Mouse (Mus musculus): ENCODE measurements around the gene Olfr723. TPM values are rescaled to one million over a fixed set of nuclear protein-coding genes. Genes with fewer than 3 reads are reported as not detected.
"Not testable (repeated sequence)": the region's sequence is repeated elsewhere in the genome, so short reads cannot be mapped to it uniquely, and the experiment has no call there.

Olfr723 gene
- total RNA-seq (2021) = not detected
- long read RNA-seq, experiment 1 = 0 reads
- long read RNA-seq, experiment 2 = 0 reads

GRCm38 (mm10) chr14:49931687-49932086 is at the start of gene Olfr723:
TSS of gene Olfr723 (minus strand) at chr14:49931787.
- DNase-seq; intact Hi-C loops (cut with DNase I; ENCODE audit: low total_unique reads): not testable (repeated sequence)

GRCm38 (mm10) chr14:49963174-49963573 is 31.6 kb upstream of the Olfr723 start, which contains the start of gene Olfr724:
TSS of gene Olfr724 (minus strand) at chr14:49963274.
- intact Hi-C loops (cut with DNase I; ENCODE audit: low total_unique reads); DNase-seq: not testable (repeated sequence)

GRCm38 (mm10) chr14:49955890-49956289 is 24.3 kb upstream of the Olfr723 start:
- no peak for DNase-seq
- intact Hi-C loops (cut with DNase I; ENCODE audit: low total_unique reads) = no loop called here

GRCm38 (mm10) chr14:49901899-49902298 is 29.7 kb downstream of the Olfr723 start, which contains the start of gene Olfr722:
TSS of gene Olfr722 (minus strand) at chr14:49901999.
- intact Hi-C loops (cut with DNase I; ENCODE audit: low total_unique reads) = no loop called here
- DNase-seq = no peak

Other genes starting within 250 kb of the Olfr723 start
- 1 to 10 TPM; 4.3 to 4.4 TPM for gene Armh4, start 148.4 kb downstream of the Olfr723 start, total RNA-seq (2021)
- gene Olfr722, start 29.8 kb downstream of the Olfr723 start, total RNA-seq (2021) = not detected
- not detected for gene Olfr724, start 31.5 kb upstream of the Olfr723 start, total RNA-seq (2021)
- gene Olfr725, start 108.6 kb upstream of the Olfr723 start, total RNA-seq (2021) = not detected
- gene Olfr726, start 159.2 kb upstream of the Olfr723 start, total RNA-seq (2021) = not detected
- gene Olfr727, start 191.4 kb upstream of the Olfr723 start, total RNA-seq (2021) = not detected
- gene Olfr728, start 210.9 kb upstream of the Olfr723 start, total RNA-seq (2021) = not detected
- not detected for gene Olfr729, start 221.1 kb upstream of the Olfr723 start, total RNA-seq (2021)